Mouse (Mus musculus): Measurements from ENCODE around the gene Gm21860. TPM values are rescaled to one million over a fixed set of nuclear protein-coding genes. Genes with fewer than 3 reads are reported as not detected.
A peak's percentile ranks its signal among the peaks of the same experiment; 100 is the strongest.
"Not testable (repeated sequence)": the region's sequence is repeated elsewhere in the genome, so short reads cannot be mapped to it uniquely, and the experiment has no call there.

Gm21860 gene
- polyA plus RNA-seq, 1 experiment from 2014 or later: not detected

- not testable (repeated sequence) for H3K27me3 ChIP-seq; H3K4me3 ChIP-seq (replicated peaks); H3K9ac ChIP-seq; H3K4me2 ChIP-seq (replicated peaks); H3K27ac ChIP-seq (replicated peaks); ATAC-seq (ENCODE audit: insufficient number of reproducible peaks, low FRiP score, low TSS enrichment, low read depth); H3K4me1 ChIP-seq
- WGBS: 50% methylated on average over 11 of the region's 11 CpGs
- Histone ChIP-seq H3K9me3 (replicated peaks) (peaks cover 43% of the 10 kb centered on the region), H3K36me3 (peaks cover 42% of the 10 kb centered on the region)
Measured at GRCm38 (mm10) chrY:90739531-90740012, 15.0 kb downstream of the Gm21860 start.

- not testable (repeated sequence) for H3K4me1 ChIP-seq; H3K4me3 ChIP-seq (replicated peaks); H3K27me3 ChIP-seq; H3K9ac ChIP-seq; H3K27ac ChIP-seq (replicated peaks); H3K4me2 ChIP-seq (replicated peaks)
- H3K9me3 ChIP-seq (replicated peaks): peaks cover 38% of the 10 kb centered on the region
- WGBS: 71% methylated on average over 28 of the region's 28 CpGs
- H3K36me3 ChIP-seq: peaks cover 37% of the 10 kb centered on the region
- peak; percentile 32 for ATAC-seq (ENCODE audit: insufficient number of reproducible peaks, low FRiP score, low TSS enrichment, low read depth)
Measured at GRCm38 (mm10) chrY:90738841-90739530, 15.6 kb downstream of the Gm21860 start.

- Histone ChIP-seq H3K4me1 (no peaks in the 10 kb centered on the region), H3K4me3 (replicated peaks) (no peak overlapping the region), H3K9ac (no peak overlapping the region), H3K36me3 (peaks cover 37% of the 10 kb centered on the region), H3K27me3 (no peaks in the 10 kb centered on the region), H3K4me2 (replicated peaks) (no peak overlapping the region), H3K9me3 (replicated peaks) (peaks cover 38% of the 10 kb centered on the region), H3K27ac (replicated peaks) (no peak overlapping the region)
- no peak for ATAC-seq (ENCODE audit: insufficient number of reproducible peaks, low FRiP score, low TSS enrichment, low read depth)
- WGBS: 89% methylated on average over 1 of the region's 1 CpGs
Measured at GRCm38 (mm10) chrY:90738431-90738680, 16.3 kb downstream of the Gm21860 start.

- Histone ChIP-seq H3K4me2 (replicated peaks) (no peak overlapping the region), H3K9ac (no peak overlapping the region), H3K4me1 (no peaks in the 10 kb centered on the region), H3K9me3 (replicated peaks) (peaks cover 37% of the 10 kb centered on the region), H3K36me3 (peaks cover 36% of the 10 kb centered on the region), H3K4me3 (replicated peaks) (no peak overlapping the region), H3K27me3 (no peaks in the 10 kb centered on the region), H3K27ac (replicated peaks) (no peak overlapping the region)
- WGBS: 74% methylated on average over 3 of the region's 7 CpGs
- no peak for ATAC-seq (ENCODE audit: insufficient number of reproducible peaks, low FRiP score, low TSS enrichment, low read depth)
Measured at GRCm38 (mm10) chrY:90737606-90738430, 16.8 kb downstream of the Gm21860 start.

GRCm38 (mm10) chrY:90736217-90737000 lies 18.2 kb downstream of the Gm21860 start:
- H3K4me2 ChIP-seq (replicated peaks); H3K9ac ChIP-seq; H3K27me3 ChIP-seq; H3K27ac ChIP-seq (replicated peaks); H3K4me3 ChIP-seq (replicated peaks); H3K4me1 ChIP-seq; ATAC-seq (ENCODE audit: insufficient number of reproducible peaks, low FRiP score, low TSS enrichment, low read depth): not testable (repeated sequence)
- H3K36me3 ChIP-seq: peaks cover 22% of the 10 kb centered on the region
- H3K9me3 ChIP-seq (replicated peaks): peaks cover 23% of the 10 kb centered on the region
- WGBS: 69% methylated on average over 5 of the region's 9 CpGs

- not testable (repeated sequence) for H3K4me3 ChIP-seq (replicated peaks); ATAC-seq (ENCODE audit: insufficient number of reproducible peaks, low FRiP score, low TSS enrichment, low read depth); H3K4me1 ChIP-seq; H3K27me3 ChIP-seq; H3K9ac ChIP-seq; H3K27ac ChIP-seq (replicated peaks); H3K4me2 ChIP-seq (replicated peaks)
- Histone ChIP-seq H3K9me3 (replicated peaks) (peaks cover 16% of the 10 kb centered on the region), H3K36me3 (peaks cover 18% of the 10 kb centered on the region)
- WGBS: 81% methylated on average over 5 of the region's 5 CpGs
Measured at GRCm38 (mm10) chrY:90735181-90735895, 19.3 kb downstream of the Gm21860 start.

- H3K27me3 ChIP-seq; H3K4me1 ChIP-seq; ATAC-seq (ENCODE audit: insufficient number of reproducible peaks, low FRiP score, low TSS enrichment, low read depth); H3K4me2 ChIP-seq (replicated peaks); H3K9ac ChIP-seq; H3K36me3 ChIP-seq; H3K4me3 ChIP-seq (replicated peaks); H3K9me3 ChIP-seq (replicated peaks); H3K27ac ChIP-seq (replicated peaks): not testable (repeated sequence)
- 56% methylated on average over 8 of the region's 8 CpGs for WGBS
Measured at GRCm38 (mm10) chrY:90734334-90734696, 20.3 kb downstream of the Gm21860 start.

- not testable (repeated sequence) for ATAC-seq (ENCODE audit: insufficient number of reproducible peaks, low FRiP score, low TSS enrichment, low read depth); H3K9ac ChIP-seq; H3K4me2 ChIP-seq (replicated peaks); H3K36me3 ChIP-seq; H3K4me1 ChIP-seq; H3K27ac ChIP-seq (replicated peaks); H3K27me3 ChIP-seq; H3K9me3 ChIP-seq (replicated peaks); H3K4me3 ChIP-seq (replicated peaks)
- 73% methylated on average over 9 of the region's 9 CpGs for WGBS
Measured at GRCm38 (mm10) chrY:90733656-90734333, 20.8 kb downstream of the Gm21860 start.

GRCm38 (mm10) chrY:90732101-90732542 lies 22.5 kb downstream of the Gm21860 start:
- ATAC-seq (ENCODE audit: insufficient number of reproducible peaks, low FRiP score, low TSS enrichment, low read depth); H3K27ac ChIP-seq (replicated peaks); H3K36me3 ChIP-seq; H3K4me1 ChIP-seq; H3K4me3 ChIP-seq (replicated peaks); H3K27me3 ChIP-seq; H3K9me3 ChIP-seq (replicated peaks); H3K4me2 ChIP-seq (replicated peaks); H3K9ac ChIP-seq: not testable (repeated sequence)
- 58% methylated on average over 10 of the region's 10 CpGs for WGBS

GRCm38 (mm10) chrY:90731593-90731955 lies 23.0 kb downstream of the Gm21860 start:
- 59% methylated on average over 1 of the region's 1 CpGs for WGBS
- H3K27me3 ChIP-seq; H3K9me3 ChIP-seq (replicated peaks); H3K4me1 ChIP-seq; H3K4me2 ChIP-seq (replicated peaks); H3K9ac ChIP-seq; H3K4me3 ChIP-seq (replicated peaks); H3K36me3 ChIP-seq; ATAC-seq (ENCODE audit: insufficient number of reproducible peaks, low FRiP score, low TSS enrichment, low read depth); H3K27ac ChIP-seq (replicated peaks): not testable (repeated sequence)

Data from embryonic facial prominence, embryonic 15.5 days (tissue).